Mouse (Mus musculus): ENCODE results near the gene BC035947. TPM values are rescaled to one million over a fixed set of nuclear protein-coding genes. Genes with fewer than 3 reads are reported as not detected.

The BC035947 gene
- polyA plus RNA-seq, 2 experiments, result 0.06 to 0.72 TPM

- no peaks in the 10 kb centered on the region for H3K4me1 ChIP-seq (ENCODE audit: control insufficient read depth, insufficient read depth, low read length)
- TF ChIP-seq POLR2A (IDR thresholded peaks at IDR 0.05; ENCODE audit: borderline replicate concordance, extremely low read depth, insufficient read depth, insufficient read length), result no peak
- ATAC-seq (ENCODE audit: low FRiP score, low read depth), result no peak
These were observed 10.9 kb downstream of the BC035947 start for GRCm38 (mm10) chr1:78501036-78501435.

DNA sequence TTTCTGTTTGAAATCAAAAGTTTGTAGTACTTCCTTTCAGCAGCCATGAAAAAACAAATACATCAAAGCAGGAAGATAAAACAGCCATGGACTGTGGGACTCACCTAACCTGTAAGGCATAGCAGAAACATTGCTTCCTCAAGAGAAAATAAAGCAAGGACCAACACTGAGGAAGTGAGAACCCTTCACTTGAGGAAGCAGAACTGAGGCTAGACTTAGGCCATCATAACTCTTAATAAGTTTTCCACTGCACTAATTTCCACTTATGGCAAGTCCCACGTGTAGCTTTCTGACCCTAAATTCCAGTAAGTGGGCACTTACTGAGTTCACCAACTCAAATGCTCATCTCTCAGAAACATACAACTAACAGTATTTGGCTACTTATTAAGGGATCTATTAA lies 21.8 kb downstream of the BC035947 start:
- Histone ChIP-seq H3K36me3 (ENCODE audit: control insufficient read depth, insufficient read depth, low read length) (0 out of 2 replicates have a peak, but pooled peaks cover 5% of the 10 kb centered on the region), H3K9ac (ENCODE audit: low read depth, low read length, severe bottlenecking) (no peak overlapping the region), H3K4me3 (replicated peaks; ENCODE audit: low read length) (no peak overlapping the region), H3K27me3 (ENCODE audit: control insufficient read depth, insufficient read depth, low read length) (no peaks in the 10 kb centered on the region), H3K4me1 (ENCODE audit: control insufficient read depth, insufficient read depth, low read length) (peaks cover 13% of the 10 kb centered on the region; the same call in 1 of the 2 replicates), H3K4me2 (replicated peaks; ENCODE audit: low read depth, low read length, severe bottlenecking) (no peak overlapping the region), H3K9me3 (ENCODE audit: control insufficient read depth, low read length) (no peaks in the 10 kb centered on the region), H3K27ac (replicated peaks; ENCODE audit: low read depth, low read length) (no peak overlapping the region)
- no peak for ATAC-seq (ENCODE audit: low FRiP score, low read depth)
- WGBS, result 67% methylated on average over 1 of the region's 1 CpGs
- TF ChIP-seq POLR2A (IDR thresholded peaks at IDR 0.05; ENCODE audit: borderline replicate concordance, extremely low read depth, insufficient read depth, insufficient read length), result no peak
- DNase-seq (ENCODE audit: low spot score), result no peak

More at GRCm38 (mm10) chr1:78501036-78501435, 10.9 kb downstream of the BC035947 start:
- H3K27me3 ChIP-seq (ENCODE audit: control insufficient read depth, insufficient read depth, low read length), result no peaks in the 10 kb centered on the region
- no peak overlapping the region for H3K9ac ChIP-seq (ENCODE audit: low read depth, low read length, severe bottlenecking)
- no peaks in the 10 kb centered on the region for H3K36me3 ChIP-seq (ENCODE audit: control insufficient read depth, insufficient read depth, low read length)
- no peak overlapping the region for H3K27ac ChIP-seq (replicated peaks; ENCODE audit: low read depth, low read length)
- no peaks in the 10 kb centered on the region for H3K9me3 ChIP-seq (ENCODE audit: control insufficient read depth, low read length)
- no peak overlapping the region for H3K4me3 ChIP-seq (replicated peaks; ENCODE audit: low read length)
- WGBS, result 93% methylated on average over 16 of the region's 16 CpGs
- DNase-seq (ENCODE audit: low spot score), result no peak
- no peak overlapping the region for H3K4me2 ChIP-seq (replicated peaks; ENCODE audit: low read depth, low read length, severe bottlenecking)

DNA sequence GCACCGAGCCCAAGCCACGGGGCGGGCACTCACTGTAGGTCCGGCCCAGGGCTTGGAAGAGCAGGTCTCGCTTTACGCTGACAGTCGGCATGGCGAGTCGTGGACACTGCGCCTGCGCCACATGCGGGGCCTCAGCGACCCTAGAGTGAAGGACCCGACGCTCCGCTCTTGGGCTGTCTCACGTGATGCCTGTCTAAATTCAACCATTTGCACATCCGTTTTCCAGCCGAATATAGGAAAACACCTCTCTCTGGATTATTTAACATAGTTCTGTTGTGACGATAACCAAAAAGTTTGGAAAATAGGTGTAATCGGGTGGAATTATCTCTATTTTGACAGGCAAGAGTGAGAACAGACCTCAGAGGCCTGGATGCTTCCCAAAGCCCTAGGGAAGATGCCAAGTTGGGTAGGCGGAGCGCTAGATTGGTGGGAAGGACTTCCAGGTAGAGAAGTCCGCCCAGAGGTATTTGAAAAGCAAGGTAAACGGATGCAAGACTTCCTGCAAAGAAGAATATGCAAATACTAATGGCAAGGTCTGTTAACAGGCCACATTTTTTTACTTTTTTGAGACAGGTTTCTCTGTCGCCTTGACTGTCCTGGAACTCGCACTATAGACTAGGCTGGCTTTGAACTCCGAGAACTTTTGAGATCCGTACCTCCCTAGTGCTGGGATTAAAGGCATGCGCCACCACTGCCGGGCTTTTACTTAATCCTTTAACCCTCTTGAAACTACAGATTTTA lies 23.0 kb downstream of the BC035947 start, which contains the start of gene Farsb:
Farsb (minus strand) TSS at position 146 of the 741 bp plus-strand sequence.
- peak within 1 kb of the TSS; percentile 82 for H3K9ac ChIP-seq (ENCODE audit: low read depth, low read length, severe bottlenecking)
- H3K4me2 ChIP-seq (replicated peaks; ENCODE audit: low read depth, low read length, severe bottlenecking), result peak within 1 kb of the TSS; percentile 81
- TF ChIP-seq POLR2A (IDR thresholded peaks at IDR 0.05; ENCODE audit: borderline replicate concordance, extremely low read depth, insufficient read depth, insufficient read length), result no peak
- peak within 1 kb of the TSS; percentile 79 for H3K27ac ChIP-seq (replicated peaks; ENCODE audit: low read depth, low read length)
- peak; percentile 92 for DNase-seq (ENCODE audit: low spot score)
- H3K4me1 ChIP-seq (ENCODE audit: control insufficient read depth, insufficient read depth, low read length), result peaks cover 13% of the 10 kb centered on the region; the same call in 1 of the 2 replicates
- peak; percentile 97 for ATAC-seq (ENCODE audit: low FRiP score, low read depth)
- H3K4me3 ChIP-seq (replicated peaks; ENCODE audit: low read length), result peak within 1 kb of the TSS; percentile 96
- H3K9me3 ChIP-seq (ENCODE audit: control insufficient read depth, low read length), result no peaks in the 10 kb centered on the region
- whole genome bisulfite sequencing, result under 1% methylated on average over 31 of the region's 31 CpGs
- H3K36me3 ChIP-seq (ENCODE audit: control insufficient read depth, insufficient read depth, low read length), result peaks cover 12% of the 10 kb centered on the region; the same call in 1 of the 2 replicates
- no peaks in the 10 kb centered on the region for H3K27me3 ChIP-seq (ENCODE audit: control insufficient read depth, insufficient read depth, low read length)

GRCm38 (mm10) chr1:78488427-78488751 lies 23.6 kb downstream of the BC035947 start:
- TF ChIP-seq POLR2A (IDR thresholded peaks at IDR 0.05; ENCODE audit: borderline replicate concordance, extremely low read depth, insufficient read depth, insufficient read length), result no peak
- no peak for ATAC-seq (ENCODE audit: low FRiP score, low read depth)
- Histone ChIP-seq H3K9me3 (ENCODE audit: control insufficient read depth, low read length) (no peaks in the 10 kb centered on the region), H3K9ac (ENCODE audit: low read depth, low read length, severe bottlenecking) (peak overlapping the region; percentile 82), H3K27me3 (ENCODE audit: control insufficient read depth, insufficient read depth, low read length) (no peaks in the 10 kb centered on the region), H3K36me3 (ENCODE audit: control insufficient read depth, insufficient read depth, low read length) (peaks cover 12% of the 10 kb centered on the region; the same call in 1 of the 2 replicates), H3K4me1 (ENCODE audit: control insufficient read depth, insufficient read depth, low read length) (peaks cover 13% of the 10 kb centered on the region; the same call in 1 of the 2 replicates), H3K27ac (replicated peaks; ENCODE audit: low read depth, low read length) (peak overlapping the region; percentile 79), H3K4me3 (replicated peaks; ENCODE audit: low read length) (peak overlapping the region; percentile 96), H3K4me2 (replicated peaks; ENCODE audit: low read depth, low read length, severe bottlenecking) (peak overlapping the region; percentile 81)
- WGBS, result under 1% methylated on average over 28 of the region's 28 CpGs
- DNase-seq (ENCODE audit: low spot score), result no peak

DNA sequence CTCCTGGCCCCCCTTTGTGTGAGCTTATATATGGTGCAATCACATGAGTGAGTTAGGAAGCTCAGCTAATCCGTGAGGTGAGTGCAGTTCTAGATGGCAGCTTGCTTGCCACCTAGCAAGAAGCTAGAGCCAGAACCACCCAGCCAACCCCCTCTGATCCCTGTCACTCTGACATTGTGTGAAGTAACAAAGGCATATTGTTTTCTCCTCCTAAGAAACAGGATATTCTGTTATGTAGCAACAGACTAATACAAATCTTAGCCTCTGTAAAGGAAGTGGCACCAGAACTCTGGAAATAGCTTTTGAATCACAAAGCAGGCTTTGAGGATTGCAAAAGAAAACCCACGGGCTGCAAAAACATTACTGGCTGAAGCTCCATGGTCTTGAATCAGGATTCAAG lies 27.6 kb downstream of the BC035947 start:
- DNase-seq (ENCODE audit: low spot score), result no peak
- peaks cover 9% of the 10 kb centered on the region; the same call in 1 of the 2 replicates for H3K4me1 ChIP-seq (ENCODE audit: control insufficient read depth, insufficient read depth, low read length)
- no peak for TF ChIP-seq POLR2A (IDR thresholded peaks at IDR 0.05; ENCODE audit: borderline replicate concordance, extremely low read depth, insufficient read depth, insufficient read length)

More for the DNA sequence above, 27.6 kb downstream of the BC035947 start:
- Histone ChIP-seq H3K4me3 (replicated peaks; ENCODE audit: low read length) (no peak overlapping the region), H3K27me3 (ENCODE audit: control insufficient read depth, insufficient read depth, low read length) (no peaks in the 10 kb centered on the region), H3K4me2 (replicated peaks; ENCODE audit: low read depth, low read length, severe bottlenecking) (no peak overlapping the region), H3K36me3 (ENCODE audit: control insufficient read depth, insufficient read depth, low read length) (peaks cover 27% of the 10 kb centered on the region), H3K27ac (replicated peaks; ENCODE audit: low read depth, low read length) (no peak overlapping the region), H3K9ac (ENCODE audit: low read depth, low read length, severe bottlenecking) (no peak overlapping the region), H3K9me3 (ENCODE audit: control insufficient read depth, low read length) (no peaks in the 10 kb centered on the region)
- ATAC-seq (ENCODE audit: low FRiP score, low read depth), result no peak
- WGBS, result 78% methylated on average over 2 of the region's 2 CpGs
